Mouse (Mus musculus): ENCODE data around the gene Mymx.
"Not testable (repeated sequence)": the region's sequence is repeated elsewhere in the genome, so short reads cannot be mapped to it uniquely, and the experiment has no call there.

The Mymx gene

GRCm38 (mm10) chr17:45629861-45630694, 28.2 kb upstream of the Mymx start:
- TF ChIP-seq POU5F1 (IDR thresholded peaks at IDR 0.05; ENCODE audit: borderline replicate concordance, low read length), result no peak
- TF ChIP-seq CTCF (conservative IDR thresholded peaks at IDR 0.05; ENCODE audit: low read length), result peak; percentile 72
- no peak for TF ChIP-seq NANOG (IDR thresholded peaks at IDR 0.05; ENCODE audit: borderline replicate concordance, low read length)
- no peaks in the 10 kb centered on the region for H3K27me3 ChIP-seq (ENCODE audit: insufficient read depth, low read length)
- H3K36me3 ChIP-seq (ENCODE audit: insufficient read depth, low read length), result no peaks in the 10 kb centered on the region
- no peaks in the 10 kb centered on the region for H3K9me3 ChIP-seq (ENCODE audit: low read length)
- H3K4me1 ChIP-seq (replicated peaks; ENCODE audit: low read depth, low read length), result peaks cover 99% of the 10 kb centered on the region
- peak overlapping the region; percentile 65 for H3K4me3 ChIP-seq (replicated peaks; ENCODE audit: low read length)

- Histone ChIP-seq H3K36me3 (ENCODE audit: insufficient read depth, low read length) (no peaks in the 10 kb centered on the region), H3K4me1 (replicated peaks; ENCODE audit: low read depth, low read length) (peaks cover 100% of the 10 kb centered on the region), H3K9me3 (ENCODE audit: low read length) (no peaks in the 10 kb centered on the region), H3K27me3 (ENCODE audit: insufficient read depth, low read length) (no peaks in the 10 kb centered on the region), H3K4me3 (replicated peaks; ENCODE audit: low read length) (peak overlapping the region; percentile 65)
- no peak for TF ChIP-seq CTCF (conservative IDR thresholded peaks at IDR 0.05; ENCODE audit: low read length)
- TF ChIP-seq NANOG (IDR thresholded peaks at IDR 0.05; ENCODE audit: borderline replicate concordance, low read length), result no peak
- no peak for TF ChIP-seq POU5F1 (IDR thresholded peaks at IDR 0.05; ENCODE audit: borderline replicate concordance, low read length)
Measured at GRCm38 (mm10) chr17:45628885-45629855, 27.3 kb upstream of the Mymx start.

GRCm38 (mm10) chr17:45628160-45628559, 26.3 kb upstream of the Mymx start:
- H3K4me3 ChIP-seq (replicated peaks; ENCODE audit: low read length), result peak overlapping the region; percentile 8; the same call in 1 of the 2 replicates
- H3K9me3 ChIP-seq (ENCODE audit: low read length), result no peaks in the 10 kb centered on the region
- TF ChIP-seq POU5F1 (IDR thresholded peaks at IDR 0.05; ENCODE audit: borderline replicate concordance, low read length) (no peak), NANOG (IDR thresholded peaks at IDR 0.05; ENCODE audit: borderline replicate concordance, low read length) (no peak), CTCF (conservative IDR thresholded peaks at IDR 0.05; ENCODE audit: low read length) (no peak)

GRCm38 (mm10) chr17:45626577-45627134, 24.8 kb upstream of the Mymx start:
- no peak for TF ChIP-seq NANOG (IDR thresholded peaks at IDR 0.05; ENCODE audit: borderline replicate concordance, low read length)
- peak; percentile 99 for TF ChIP-seq CTCF (conservative IDR thresholded peaks at IDR 0.05; ENCODE audit: low read length)
- H3K36me3 ChIP-seq (ENCODE audit: insufficient read depth, low read length), result no peaks in the 10 kb centered on the region; the same call in 1 of the 2 replicates

More at GRCm38 (mm10) chr17:45628160-45628559, 26.3 kb upstream of the Mymx start:
- H3K4me1 ChIP-seq (replicated peaks; ENCODE audit: low read depth, low read length), result peaks cover 95% of the 10 kb centered on the region
- no peaks in the 10 kb centered on the region for H3K27me3 ChIP-seq (ENCODE audit: insufficient read depth, low read length)
- H3K36me3 ChIP-seq (ENCODE audit: insufficient read depth, low read length), result no peaks in the 10 kb centered on the region

GRCm38 (mm10) chr17:45623425-45623824, 21.5 kb upstream of the Mymx start:
- H3K36me3 ChIP-seq (ENCODE audit: insufficient read depth, low read length); H3K9me3 ChIP-seq (ENCODE audit: low read length); H3K4me3 ChIP-seq (replicated peaks; ENCODE audit: low read length); H3K27me3 ChIP-seq (ENCODE audit: insufficient read depth, low read length): not testable (repeated sequence)
- peaks cover 87% of the 10 kb centered on the region for H3K4me1 ChIP-seq (replicated peaks; ENCODE audit: low read depth, low read length)

More at GRCm38 (mm10) chr17:45626577-45627134, 24.8 kb upstream of the Mymx start:
- H3K27me3 ChIP-seq (ENCODE audit: insufficient read depth, low read length), result no peaks in the 10 kb centered on the region
- no peaks in the 10 kb centered on the region for H3K9me3 ChIP-seq (ENCODE audit: low read length)
- peak overlapping the region; percentile 74 for H3K4me3 ChIP-seq (replicated peaks; ENCODE audit: low read length)
- H3K4me1 ChIP-seq (replicated peaks; ENCODE audit: low read depth, low read length), result peaks cover 88% of the 10 kb centered on the region

- Histone ChIP-seq H3K4me3 (replicated peaks; ENCODE audit: low read length) (peak overlapping the region; percentile 79), H3K4me1 (replicated peaks; ENCODE audit: low read depth, low read length) (peaks cover 86% of the 10 kb centered on the region), H3K9me3 (ENCODE audit: low read length) (no peaks in the 10 kb centered on the region), H3K36me3 (ENCODE audit: insufficient read depth, low read length) (no peaks in the 10 kb centered on the region; the same call in 1 of the 2 replicates), H3K27me3 (ENCODE audit: insufficient read depth, low read length) (no peaks in the 10 kb centered on the region)
- TF ChIP-seq NANOG (IDR thresholded peaks at IDR 0.05; ENCODE audit: borderline replicate concordance, low read length) (no peak), CTCF (conservative IDR thresholded peaks at IDR 0.05; ENCODE audit: low read length) (no peak), POU5F1 (IDR thresholded peaks at IDR 0.05; ENCODE audit: borderline replicate concordance, low read length) (no peak)
Measured at GRCm38 (mm10) chr17:45619386-45620256, 17.7 kb upstream of the Mymx start.

- TF ChIP-seq POU5F1 (IDR thresholded peaks at IDR 0.05; ENCODE audit: borderline replicate concordance, low read length) (no peak), NANOG (IDR thresholded peaks at IDR 0.05; ENCODE audit: borderline replicate concordance, low read length) (no peak), CTCF (conservative IDR thresholded peaks at IDR 0.05; ENCODE audit: low read length) (no peak)
- H3K9me3 ChIP-seq (ENCODE audit: low read length), result no peaks in the 10 kb centered on the region
- peaks cover 83% of the 10 kb centered on the region for H3K4me1 ChIP-seq (replicated peaks; ENCODE audit: low read depth, low read length)
- H3K27me3 ChIP-seq (ENCODE audit: insufficient read depth, low read length), result no peaks in the 10 kb centered on the region
- H3K4me3 ChIP-seq (replicated peaks; ENCODE audit: low read length), result peak overlapping the region; percentile 79
- H3K36me3 ChIP-seq (ENCODE audit: insufficient read depth, low read length), result no peaks in the 10 kb centered on the region; the same call in 1 of the 2 replicates
Measured at GRCm38 (mm10) chr17:45618941-45619385, 17.1 kb upstream of the Mymx start.
